Mouse (Mus musculus) testis, postnatal 10 days (tissue): Measurements from ENCODE around the gene Sik1.

Experiments used
- DNase-seq: peaks from one replicate; pipeline ENCODE4 v3.0.0; 2021; ENCODE audit warnings: low spot score

Gene Sik1

GRCm38 (mm10) chr17:31831866-31832576 lies 23.6 kb downstream of the Sik1 start:
- no peak for DNase-seq

- DNase-seq: no peak
These were observed 24.3 kb downstream of the Sik1 start for GRCm38 (mm10) chr17:31831097-31831865.

DNA sequence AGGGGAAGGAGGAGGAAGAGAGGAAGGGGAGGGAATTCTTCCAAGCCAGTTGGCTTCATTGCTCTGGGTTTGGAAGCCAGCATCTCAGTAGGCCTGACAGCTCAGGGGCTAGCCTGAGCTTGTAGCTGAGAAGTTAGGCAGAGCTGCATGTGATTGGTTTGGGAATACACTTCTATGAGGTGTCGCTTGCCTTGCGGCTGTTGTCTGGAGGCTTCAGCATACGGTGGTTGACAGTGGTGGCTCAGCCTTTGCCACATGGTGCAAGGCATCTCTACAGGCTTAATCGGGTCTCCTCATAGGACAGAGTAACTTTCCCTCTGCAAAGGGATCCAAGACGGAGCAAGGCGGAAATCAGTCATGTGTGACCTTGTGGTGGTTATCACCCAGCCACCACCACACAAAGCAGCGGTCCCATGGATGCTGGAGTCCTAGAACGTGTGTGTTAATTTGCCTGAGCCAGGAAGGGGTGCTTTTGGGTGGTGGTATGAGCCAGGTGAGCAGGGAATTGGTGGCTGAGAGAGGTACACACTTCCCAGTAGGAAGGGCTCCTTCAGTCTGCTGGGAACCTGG lies 25.0 kb downstream of the Sik1 start:
- no peak for DNase-seq

GRCm38 (mm10) chr17:31828916-31829315 lies 26.7 kb downstream of the Sik1 start:
- DNase-seq: no peak

GRCm38 (mm10) chr17:31828118-31828517 lies 27.5 kb downstream of the Sik1 start:
- no peak for DNase-seq

DNA sequence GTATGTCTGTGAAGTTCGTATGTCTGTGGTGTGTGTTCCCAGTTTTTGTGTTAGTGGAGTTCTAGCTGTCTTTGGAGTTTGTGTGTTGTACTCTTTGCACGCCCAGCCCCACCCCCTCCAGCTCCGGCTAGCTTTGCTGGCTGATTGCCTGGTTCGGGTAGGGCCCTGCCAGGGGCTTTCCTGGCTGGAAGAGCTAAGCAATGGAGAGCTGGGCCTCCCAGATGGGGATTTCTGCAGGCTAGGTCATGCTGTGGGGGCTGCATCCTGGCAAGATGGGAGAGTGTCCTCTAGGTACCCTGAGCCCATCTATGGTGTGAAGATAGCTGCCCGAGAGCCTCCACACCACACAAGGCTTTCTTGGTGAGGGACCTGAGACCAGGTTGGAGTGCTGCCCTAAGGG lies 28.4 kb downstream of the Sik1 start:
- peak; percentile 89 for DNase-seq

DNA sequence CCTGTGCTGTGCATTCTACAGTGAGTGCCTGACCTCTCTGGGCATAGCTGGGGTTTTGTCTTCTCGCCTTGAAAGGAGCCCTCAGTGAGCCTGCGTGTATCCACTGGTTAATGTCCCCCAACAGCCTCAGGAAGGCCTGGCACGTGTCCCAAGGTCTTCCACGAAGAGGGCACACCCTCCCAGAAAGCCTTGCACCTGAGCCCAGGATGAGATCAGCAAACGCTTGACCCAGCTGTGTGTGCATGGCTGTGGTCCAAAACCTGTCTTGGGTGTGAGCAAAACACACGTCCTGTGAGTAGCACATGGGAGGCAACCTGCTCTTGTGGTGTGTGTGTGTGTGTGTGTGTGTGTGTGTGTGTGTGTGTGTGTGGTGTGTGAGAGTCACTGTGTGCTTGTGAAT lies 28.9 kb downstream of the Sik1 start:
- peak; percentile 81 for DNase-seq

GRCm38 (mm10) chr17:31825678-31826077 lies 29.9 kb downstream of the Sik1 start:
- no peak for DNase-seq

GRCm38 (mm10) chr17:31824812-31825211 lies 30.8 kb downstream of the Sik1 start:
- no peak for DNase-seq

DNA sequence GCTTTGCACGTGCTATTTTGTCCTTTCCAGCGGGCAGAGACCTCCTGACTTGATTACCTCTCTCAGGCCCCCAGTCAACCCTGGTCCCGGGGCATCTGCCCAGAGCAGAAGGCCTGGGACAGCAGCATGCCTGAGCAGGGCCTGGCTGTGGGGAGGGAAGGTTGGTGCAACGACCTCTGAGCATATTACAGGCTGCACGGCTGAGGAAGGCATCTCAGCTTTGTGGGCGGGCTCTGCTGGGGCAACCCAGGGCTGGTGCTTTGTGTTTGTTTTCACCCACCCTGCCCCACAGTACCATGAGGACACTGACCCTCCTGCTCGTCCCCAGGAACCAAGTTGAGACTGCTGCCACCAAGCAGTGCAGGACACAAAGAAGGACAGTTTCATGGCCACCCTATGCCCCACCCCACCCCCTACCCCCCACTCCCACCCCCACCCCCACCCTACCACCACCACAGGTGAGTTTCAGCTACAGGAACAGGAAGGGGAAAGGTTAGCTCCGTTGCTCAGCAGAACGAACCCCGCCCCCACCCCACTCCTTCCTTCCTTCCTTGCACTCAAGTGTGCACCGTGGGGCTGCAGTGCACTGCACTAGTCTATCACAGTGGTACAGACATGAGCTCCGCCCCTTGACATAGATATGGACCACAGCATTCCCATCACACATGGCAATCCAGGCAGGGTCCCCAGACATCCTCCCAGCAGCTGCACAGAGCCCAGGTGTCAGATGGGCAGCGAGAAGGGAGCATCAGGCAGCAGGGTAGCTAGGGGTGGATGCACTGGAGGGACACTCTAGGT lies 34.3 kb downstream of the Sik1 start:
- no peak for DNase-seq

GRCm38 (mm10) chr17:31820099-31820846 lies 35.3 kb downstream of the Sik1 start:
- no peak for DNase-seq

DNA sequence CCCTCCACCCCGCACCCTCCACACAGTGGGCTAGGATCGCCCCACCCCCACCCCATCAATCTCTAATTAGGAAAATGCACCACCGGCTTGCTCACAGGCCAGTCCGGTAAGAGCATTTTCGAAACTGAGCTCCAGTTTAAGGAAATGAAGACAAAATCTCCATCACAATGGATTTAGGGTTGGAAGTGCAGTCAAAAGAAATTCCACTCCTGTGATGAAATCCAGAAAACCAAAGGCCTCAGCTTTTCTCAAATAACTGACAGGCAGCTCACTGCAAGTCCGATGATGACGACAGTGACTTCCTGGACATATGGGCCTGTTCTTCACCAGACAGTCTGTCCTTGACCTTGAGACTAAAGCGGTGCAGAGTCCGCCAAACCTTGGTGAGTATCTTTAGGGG lies 36.2 kb downstream of the Sik1 start:
- no peak for DNase-seq

DNA sequence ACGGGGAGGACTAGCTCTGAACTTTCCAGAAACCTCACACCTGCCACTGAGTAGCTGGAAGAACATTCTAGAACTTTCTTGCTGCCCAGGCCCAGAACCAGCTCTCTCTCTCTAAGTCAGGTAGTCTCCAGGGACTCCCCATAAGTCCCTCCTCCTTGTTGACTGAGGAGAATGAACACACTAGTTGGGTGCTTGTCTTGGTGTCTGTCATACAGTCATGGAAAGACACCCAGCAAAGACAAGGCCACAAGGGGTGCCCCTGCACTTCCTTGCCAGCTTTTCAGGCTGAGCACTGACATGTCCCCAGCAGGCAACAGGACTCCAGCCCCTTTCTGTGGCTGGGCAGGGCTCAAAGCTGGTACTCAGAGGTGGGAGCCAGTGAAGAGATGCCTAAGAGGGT lies 37.8 kb downstream of the Sik1 start:
- DNase-seq: no peak

- no peak for DNase-seq
These were observed 38.4 kb downstream of the Sik1 start for GRCm38 (mm10) chr17:31817203-31817602.

- DNase-seq: no peak
These were observed 40.8 kb downstream of the Sik1 start for GRCm38 (mm10) chr17:31814848-31815247.

DNA sequence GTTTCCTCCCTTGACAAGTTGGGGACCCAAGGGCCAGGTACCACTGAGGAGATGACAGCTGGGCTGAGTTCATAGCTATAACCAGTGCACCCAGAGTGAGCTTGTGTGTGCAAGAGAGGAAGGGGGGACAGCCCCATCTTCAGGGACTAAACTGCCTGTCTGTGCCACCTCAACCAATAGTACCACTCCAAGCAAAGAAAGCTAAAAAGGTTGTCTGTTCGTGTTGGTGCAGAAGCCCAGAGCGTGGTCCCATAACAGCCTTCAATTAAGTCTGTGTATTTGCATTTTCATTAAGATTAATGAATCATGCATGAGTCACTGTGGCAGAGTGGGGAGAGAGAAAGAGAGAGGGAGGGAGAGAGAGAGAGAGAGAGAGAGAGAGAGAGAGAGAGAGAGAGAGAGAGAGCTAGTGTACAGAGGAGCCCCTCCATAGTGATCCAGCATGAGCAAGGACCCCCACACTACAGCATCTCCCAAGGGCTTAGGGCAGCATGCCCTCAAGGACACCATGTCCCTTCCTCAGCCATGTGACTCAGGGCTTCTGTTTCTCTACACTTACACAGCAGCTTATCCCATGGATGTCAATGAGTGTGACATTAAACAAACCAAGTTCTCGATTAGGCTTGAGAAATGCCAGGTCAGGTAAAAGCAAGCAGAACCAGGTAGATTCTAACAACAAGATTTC lies 41.5 kb downstream of the Sik1 start:
- DNase-seq: no peak

DNA sequence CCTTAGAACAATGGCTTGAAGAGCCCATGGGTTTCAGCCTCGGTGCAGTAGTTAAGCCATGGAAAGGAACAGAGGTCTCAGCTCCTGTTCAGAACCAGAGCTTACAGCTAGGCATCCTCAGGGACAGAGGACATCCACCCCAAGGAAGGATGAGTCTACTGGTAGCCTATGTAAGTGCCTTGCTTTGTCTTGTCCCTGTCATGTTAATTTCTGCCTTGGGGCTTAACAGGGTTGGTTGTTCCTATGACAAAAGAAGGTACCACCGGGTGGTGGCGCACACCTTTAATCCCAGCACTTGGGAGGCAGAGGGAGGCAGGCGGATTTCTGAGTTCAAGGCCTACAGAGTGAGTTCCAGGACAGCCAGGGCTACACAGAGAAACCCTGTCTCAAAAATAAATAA lies 44.3 kb downstream of the Sik1 start:
- DNase-seq: no peak

DNA sequence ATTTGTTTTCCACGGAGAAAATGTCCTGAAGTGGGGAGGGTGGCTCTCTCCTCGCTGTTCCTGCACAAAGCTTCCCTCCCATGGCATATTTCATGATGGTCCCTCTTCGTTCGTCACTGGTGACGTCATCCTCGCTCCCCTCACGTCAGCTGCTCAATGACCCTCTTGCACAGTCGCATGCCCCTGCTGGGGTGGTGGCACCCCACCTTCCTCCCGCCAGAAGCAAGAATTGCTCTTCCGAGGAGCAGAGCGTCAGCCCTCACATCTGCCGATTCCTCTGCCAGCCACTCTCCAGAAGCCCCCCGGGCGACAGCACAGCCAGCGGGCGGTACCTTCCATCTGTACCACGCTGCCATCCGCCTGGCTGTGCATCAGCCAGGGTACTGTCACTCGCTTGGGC lies 45.7 kb downstream of the Sik1 start:
- DNase-seq: no peak

GRCm38 (mm10) chr17:31809136-31809535 lies 46.5 kb downstream of the Sik1 start:
- DNase-seq: no peak

- no peak for DNase-seq
These were observed 47.3 kb downstream of the Sik1 start for GRCm38 (mm10) chr17:31808082-31808875.
